Mouse (Mus musculus) retina, adult 2 months (tissue): ENCODE results near the gene Aurkc.
"Not testable (repeated sequence)": the region's sequence is repeated elsewhere in the genome, so short reads cannot be mapped to it uniquely, and the experiment has no call there.

Source experiments
- DNase-seq: peaks from one replicate; pipeline ENCODE4 v3.0.0-alpha.2; 2012; ENCODE audit warnings: low read depth, low spot score

The Aurkc gene

GRCm38 (mm10) chr7:6995251-6995650 is at the start of gene Aurkc:
Gene Aurkc, plus strand, starts transcription at chr7:6995300.
- DNase-seq = not testable (repeated sequence)

GRCm38 (mm10) chr7:6948061-6948460 is 47.0 kb upstream of the Aurkc start:
- not testable (repeated sequence) for DNase-seq

GRCm38 (mm10) chr7:6956576-6956975 is 38.5 kb upstream of the Aurkc start:
- DNase-seq = no peak

- DNase-seq = no peak
Measured at GRCm38 (mm10) chr7:6958574-6958973, 36.5 kb upstream of the Aurkc start.

GRCm38 (mm10) chr7:6973566-6973965 is 21.5 kb upstream of the Aurkc start:
- DNase-seq = no peak

GRCm38 (mm10) chr7:6976890-6977289 is 18.2 kb upstream of the Aurkc start:
- DNase-seq = no peak

GRCm38 (mm10) chr7:6998914-6999313 is 3.8 kb downstream of the Aurkc start:
- not testable (repeated sequence) for DNase-seq

- DNase-seq = not testable (repeated sequence)
Measured at GRCm38 (mm10) chr7:7005441-7005840, 10.3 kb downstream of the Aurkc start.

GRCm38 (mm10) chr7:7027445-7027844 is 32.3 kb downstream of the Aurkc start:
- no peak for DNase-seq

- DNase-seq = not testable (repeated sequence)
Measured at GRCm38 (mm10) chr7:7049659-7050320, 54.7 kb downstream of the Aurkc start.
